Mouse (Mus musculus) neural tube, embryonic 13.5 days (tissue): ENCODE measurements at regions not wholly inside any gene's neighbourhood (a gene's known extent, or its start where the extent isn't known, plus 50 kb on each side); places are given as distances from the start of the nearest gene placed in this dataset.

Source experiments
- ATAC-seq: fragments of 200-750 bp; cut with Nextera tagmentation; 2 replicates; pipeline ENCODE4 v1.8.0; 2017; ENCODE audit warnings: low read depth, mild to moderate bottlenecking, moderate TSS enrichment, moderate library complexity
- H3K27ac ChIP-seq: fragments of 300-500 bp; sonication (generic); replicated peaks from 2 replicates; pipeline ENCODE4 v1.5.1; 2015; ENCODE audit warnings: moderate library complexity, mild to moderate bottlenecking, inconsistent platforms
- H3K27me3 ChIP-seq: fragments of 300-500 bp; sonication (generic); 2 replicates; pipeline ENCODE4 v1.6.1; 2015; ENCODE audit warnings: mild to moderate bottlenecking, inconsistent platforms
- H3K36me3 ChIP-seq: fragments of 300-500 bp; sonication (generic); 2 replicates; pipeline ENCODE4 v1.6.1; 2015; ENCODE audit warnings: mild to moderate bottlenecking, inconsistent platforms
- H3K4me1 ChIP-seq: fragments of 300-500 bp; sonication (generic); replicated peaks from 2 replicates; pipeline ENCODE4 v1.6.1; 2015; ENCODE audit warnings: inconsistent platforms
- H3K4me2 ChIP-seq: fragments of 300-500 bp; sonication (generic); 2 replicates; pipeline ENCODE4 v1.6.1; 2015; ENCODE audit warnings: inconsistent platforms, mild to moderate bottlenecking, moderate library complexity
- H3K4me3 ChIP-seq: fragments of 300-500 bp; sonication (generic); 2 replicates; pipeline ENCODE4 v1.5.1; 2015; ENCODE audit warnings: mild to moderate bottlenecking, inconsistent platforms
- H3K9ac ChIP-seq: fragments of 300-500 bp; sonication (generic); 2 replicates; pipeline ENCODE4 v1.6.1; 2015; ENCODE audit warnings: moderate library complexity, mild to moderate bottlenecking, inconsistent platforms
- H3K9me3 ChIP-seq: fragments of 300-500 bp; sonication (generic); 2 replicates; pipeline ENCODE4 v1.6.1; 2016; ENCODE audit warnings: inconsistent platforms
- WGBS: fragments of 180-500 bp; shearing (Covaris S2); methylation state at CpG from one replicate; pipeline ENCODE4 v1.1.7; 2015; 5-methylcytosine and 5-hydroxymethylcytosine counted together

- H3K9me3 ChIP-seq = no peaks in the 10 kb centered on the region
- H3K4me3 ChIP-seq = no peak overlapping the region
- no peaks in the 10 kb centered on the region for H3K36me3 ChIP-seq
- 81% methylated on average over 10 of the region's 10 CpGs for WGBS
- no peaks in the 10 kb centered on the region for H3K27me3 ChIP-seq
- H3K4me2 ChIP-seq = no peak overlapping the region
- H3K4me1 ChIP-seq = no peaks in the 10 kb centered on the region
- no peak overlapping the region for H3K27ac ChIP-seq
- no peak overlapping the region for H3K9ac ChIP-seq
- no peak for ATAC-seq
Observed at GRCm38 (mm10) chr1:185111347-185112016, 92.4 kb upstream of the Rab3gap2 start.

- no peak overlapping the region for H3K27ac ChIP-seq
- H3K27me3 ChIP-seq = no peaks in the 10 kb centered on the region
- WGBS = 33% methylated on average over 7 of the region's 7 CpGs
- H3K36me3 ChIP-seq = no peaks in the 10 kb centered on the region
- no peak for ATAC-seq
- H3K4me3 ChIP-seq = no peak overlapping the region
- H3K4me1 ChIP-seq = no peaks in the 10 kb centered on the region
- no peaks in the 10 kb centered on the region for H3K9me3 ChIP-seq
- H3K9ac ChIP-seq = no peak overlapping the region
- H3K4me2 ChIP-seq = no peak overlapping the region
Observed at GRCm38 (mm10) chr1:185104945-185105884, 98.7 kb upstream of the Rab3gap2 start.

- peaks cover 8% of the 10 kb centered on the region for H3K4me1 ChIP-seq
- 84% methylated on average over 4 of the region's 4 CpGs for WGBS
- H3K9ac ChIP-seq = no peak overlapping the region
- no peak overlapping the region for H3K4me3 ChIP-seq
- H3K27me3 ChIP-seq = no peaks in the 10 kb centered on the region
- no peak overlapping the region for H3K27ac ChIP-seq
- no peak overlapping the region for H3K4me2 ChIP-seq
- ATAC-seq = no peak
- no peaks in the 10 kb centered on the region for H3K9me3 ChIP-seq
- no peaks in the 10 kb centered on the region for H3K36me3 ChIP-seq
Observed at GRCm38 (mm10) chr1:185103803-185104202, 100.1 kb upstream of the Rab3gap2 start.

- Histone ChIP-seq H3K36me3 (no peaks in the 10 kb centered on the region), H3K4me2 (peak overlapping the region; percentile 13; the same call in 1 of the 2 replicates), H3K27ac (no peak overlapping the region), H3K27me3 (no peaks in the 10 kb centered on the region), H3K4me1 (peaks cover 17% of the 10 kb centered on the region), H3K9me3 (no peaks in the 10 kb centered on the region), H3K9ac (no peak overlapping the region), H3K4me3 (no peak overlapping the region)
- no peak for ATAC-seq
- 20% methylated on average over 18 of the region's 18 CpGs for WGBS
Observed at GRCm38 (mm10) chr1:185098975-185099958, 99.9 kb upstream of the Mark1 start.

GRCm38 (mm10) chr1:185098195-185098974 lies 99.0 kb upstream of the Mark1 start:
- 10% methylated on average over 17 of the region's 17 CpGs for WGBS
- H3K9ac ChIP-seq = no peak overlapping the region
- no peaks in the 10 kb centered on the region for H3K36me3 ChIP-seq
- H3K27me3 ChIP-seq = no peaks in the 10 kb centered on the region
- ATAC-seq = no peak
- no peaks in the 10 kb centered on the region for H3K9me3 ChIP-seq
- H3K27ac ChIP-seq = no peak overlapping the region
- H3K4me1 ChIP-seq = peaks cover 17% of the 10 kb centered on the region
- H3K4me2 ChIP-seq = peak overlapping the region; percentile 13; the same call in 1 of the 2 replicates
- no peak overlapping the region for H3K4me3 ChIP-seq

- H3K4me1 ChIP-seq = peaks cover 17% of the 10 kb centered on the region
- ATAC-seq = no peak
- no peaks in the 10 kb centered on the region for H3K27me3 ChIP-seq
- H3K36me3 ChIP-seq = no peaks in the 10 kb centered on the region
- 95% methylated on average over 4 of the region's 4 CpGs for WGBS
- H3K4me3 ChIP-seq = no peak overlapping the region
- no peak overlapping the region for H3K27ac ChIP-seq
- no peaks in the 10 kb centered on the region for H3K9me3 ChIP-seq
- H3K9ac ChIP-seq = no peak overlapping the region
- H3K4me2 ChIP-seq = no peak overlapping the region
Observed at GRCm38 (mm10) chr1:185096741-185097140, 97.4 kb upstream of the Mark1 start.

- no peak overlapping the region for H3K9ac ChIP-seq
- no peaks in the 10 kb centered on the region for H3K36me3 ChIP-seq
- H3K4me3 ChIP-seq = no peak overlapping the region
- no peak overlapping the region for H3K4me2 ChIP-seq
- WGBS = 90% methylated on average over 5 of the region's 5 CpGs
- H3K27ac ChIP-seq = no peak overlapping the region
- H3K4me1 ChIP-seq = no peaks in the 10 kb centered on the region
- H3K9me3 ChIP-seq = no peaks in the 10 kb centered on the region
- no peak for ATAC-seq
- H3K27me3 ChIP-seq = no peaks in the 10 kb centered on the region
Observed at GRCm38 (mm10) chr1:185092757-185093156, 93.4 kb upstream of the Mark1 start.

GRCm38 (mm10) chr1:185091816-185092558 lies 92.6 kb upstream of the Mark1 start:
- Histone ChIP-seq H3K9me3 (no peaks in the 10 kb centered on the region), H3K27me3 (no peaks in the 10 kb centered on the region), H3K36me3 (no peaks in the 10 kb centered on the region), H3K4me1 (no peaks in the 10 kb centered on the region), H3K9ac (no peak overlapping the region), H3K4me2 (no peak overlapping the region), H3K4me3 (no peak overlapping the region), H3K27ac (no peak overlapping the region)
- ATAC-seq = no peak
- WGBS = 52% methylated on average over 21 of the region's 21 CpGs

- Histone ChIP-seq H3K36me3 (no peaks in the 10 kb centered on the region), H3K9ac (no peak overlapping the region), H3K9me3 (no peaks in the 10 kb centered on the region), H3K4me1 (no peaks in the 10 kb centered on the region), H3K27ac (no peak overlapping the region), H3K4me2 (no peak overlapping the region), H3K4me3 (no peak overlapping the region), H3K27me3 (no peaks in the 10 kb centered on the region)
- WGBS = 85% methylated on average over 2 of the region's 2 CpGs
- no peak for ATAC-seq
Observed at GRCm38 (mm10) chr1:185089196-185089595, 89.8 kb upstream of the Mark1 start.

- Histone ChIP-seq H3K9ac (no peak overlapping the region), H3K4me3 (no peak overlapping the region), H3K36me3 (no peaks in the 10 kb centered on the region), H3K4me2 (no peak overlapping the region), H3K27ac (no peak overlapping the region), H3K9me3 (no peaks in the 10 kb centered on the region), H3K4me1 (peaks cover 15% of the 10 kb centered on the region), H3K27me3 (no peaks in the 10 kb centered on the region)
- WGBS = 83% methylated on average over 5 of the region's 5 CpGs
- no peak for ATAC-seq
Observed at GRCm38 (mm10) chr1:185083191-185083590, 83.8 kb upstream of the Mark1 start.
